Mouse (Mus musculus): ENCODE measurements around the gene Slc25a29.

GRCm38 (mm10) chr12:108810309-108810708 is 25.4 kb downstream of the Slc25a29 start:
- TF ChIP-seq GATA1 (IDR thresholded peaks at IDR 0.05; ENCODE audit: low read length) = no peak
- no peak for TF ChIP-seq TAL1 (IDR thresholded peaks at IDR 0.05; ENCODE audit: low read length)
